Mouse (Mus musculus): Measurements from ENCODE around the gene Dph6. TPM values are rescaled to one million over a fixed set of nuclear protein-coding genes. Genes with fewer than 3 reads are reported as not detected.
A peak's percentile ranks its signal among the peaks of the same experiment; 100 is the strongest.
"Not testable (repeated sequence)": the region's sequence is repeated elsewhere in the genome, so short reads cannot be mapped to it uniquely, and the experiment has no call there.

Gene Dph6
- total and polyA plus RNA-seq, 2 experiments from 2014 or later, result 8.9 to 13.6 TPM

GRCm38 (mm10) chr2:114611576-114611975 is 43.2 kb downstream of the Dph6 start:
- Histone ChIP-seq H3K27ac (no peak overlapping the region), H3K27me3 (ENCODE audit: insufficient read depth, low read length) (no peaks in the 10 kb centered on the region), H3K4me2 (ENCODE audit: low read depth, low read length) (no peak overlapping the region), H3K4me1 (ENCODE audit: insufficient read depth, low read length) (no peaks in the 10 kb centered on the region), H3K36me3 (ENCODE audit: insufficient read depth, low read length) (no peaks in the 10 kb centered on the region), H3K4me3 (ENCODE audit: low read length) (no peak overlapping the region), H3K9ac (replicated peaks; ENCODE audit: low read length) (no peak overlapping the region), H3K9me3 (ENCODE audit: low read length) (no peaks in the 10 kb centered on the region)
- DNase-seq (ENCODE audit: low spot score) (peak; percentile 10), ATAC-seq (no peak)
- 44% methylated on average over 2 of the region's 2 CpGs for WGBS
- TF ChIP-seq CTCF (IDR thresholded peaks at IDR 0.05; ENCODE audit: low read depth), result no peak

GRCm38 (mm10) chr2:114610110-114610509 is 44.7 kb downstream of the Dph6 start:
- no peak overlapping the region for H3K4me2 ChIP-seq (ENCODE audit: low read depth, low read length)
- no peaks in the 10 kb centered on the region for H3K36me3 ChIP-seq (ENCODE audit: insufficient read depth, low read length)
- H3K27me3 ChIP-seq (ENCODE audit: insufficient read depth, low read length), result no peaks in the 10 kb centered on the region
- H3K9ac ChIP-seq (replicated peaks; ENCODE audit: low read length), result no peak overlapping the region
- no peak overlapping the region for H3K4me3 ChIP-seq (ENCODE audit: low read length)
- WGBS, result 27% methylated on average over 2 of the region's 2 CpGs
- DNase-seq (ENCODE audit: low spot score), result no peak
- no peaks in the 10 kb centered on the region for H3K4me1 ChIP-seq (ENCODE audit: insufficient read depth, low read length)
- no peak for ATAC-seq
- TF ChIP-seq CTCF (IDR thresholded peaks at IDR 0.05; ENCODE audit: low read depth), result no peak
- no peaks in the 10 kb centered on the region for H3K9me3 ChIP-seq (ENCODE audit: low read length)
- no peak overlapping the region for H3K27ac ChIP-seq

GRCm38 (mm10) chr2:114605202-114605601 is 49.6 kb downstream of the Dph6 start:
- H3K36me3 ChIP-seq (ENCODE audit: insufficient read depth, low read length); H3K4me2 ChIP-seq (ENCODE audit: low read depth, low read length); H3K9me3 ChIP-seq (ENCODE audit: low read length); DNase-seq (ENCODE audit: low spot score); H3K4me3 ChIP-seq (ENCODE audit: low read length); ATAC-seq; H3K27ac ChIP-seq; H3K9ac ChIP-seq (replicated peaks; ENCODE audit: low read length); H3K4me1 ChIP-seq (ENCODE audit: insufficient read depth, low read length); H3K27me3 ChIP-seq (ENCODE audit: insufficient read depth, low read length): not testable (repeated sequence)

GRCm38 (mm10) chr2:114601174-114601573 is 53.6 kb downstream of the Dph6 start:
- no peak overlapping the region for H3K27ac ChIP-seq
- TF ChIP-seq CTCF (IDR thresholded peaks at IDR 0.05; ENCODE audit: low read depth), result no peak
- 92% methylated on average over 3 of the region's 3 CpGs for WGBS
- no peaks in the 10 kb centered on the region for H3K27me3 ChIP-seq (ENCODE audit: insufficient read depth, low read length)
- ATAC-seq, result no peak
- H3K36me3 ChIP-seq (ENCODE audit: insufficient read depth, low read length), result no peaks in the 10 kb centered on the region
- no peak overlapping the region for H3K4me2 ChIP-seq (ENCODE audit: low read depth, low read length)
- H3K9me3 ChIP-seq (ENCODE audit: low read length), result no peaks in the 10 kb centered on the region
- H3K4me3 ChIP-seq (ENCODE audit: low read length), result no peak overlapping the region
- no peak overlapping the region for H3K9ac ChIP-seq (replicated peaks; ENCODE audit: low read length)
- H3K4me1 ChIP-seq (ENCODE audit: insufficient read depth, low read length), result no peaks in the 10 kb centered on the region
- DNase-seq (ENCODE audit: low spot score), result no peak

- DNase-seq (ENCODE audit: low spot score) (no peak), ATAC-seq (no peak)
- no peaks in the 10 kb centered on the region for H3K36me3 ChIP-seq (ENCODE audit: insufficient read depth, low read length)
- H3K27ac ChIP-seq, result no peak overlapping the region
- no peaks in the 10 kb centered on the region for H3K9me3 ChIP-seq (ENCODE audit: low read length)
- no peak overlapping the region for H3K4me2 ChIP-seq (ENCODE audit: low read depth, low read length)
- no peak overlapping the region for H3K4me3 ChIP-seq (ENCODE audit: low read length)
- no peak for TF ChIP-seq CTCF (IDR thresholded peaks at IDR 0.05; ENCODE audit: low read depth)
- H3K4me1 ChIP-seq (ENCODE audit: insufficient read depth, low read length), result no peaks in the 10 kb centered on the region
- 68% methylated on average over 2 of the region's 2 CpGs for WGBS
- H3K9ac ChIP-seq (replicated peaks; ENCODE audit: low read length), result no peak overlapping the region
- no peaks in the 10 kb centered on the region for H3K27me3 ChIP-seq (ENCODE audit: insufficient read depth, low read length)
These were observed 55.0 kb downstream of the Dph6 start for GRCm38 (mm10) chr2:114599793-114600192.

- WGBS, result 97% methylated on average over 5 of the region's 5 CpGs
- no peaks in the 10 kb centered on the region for H3K4me1 ChIP-seq (ENCODE audit: insufficient read depth, low read length)
- no peak overlapping the region for H3K4me3 ChIP-seq (ENCODE audit: low read length)
- H3K9me3 ChIP-seq (ENCODE audit: low read length), result no peaks in the 10 kb centered on the region
- H3K36me3 ChIP-seq (ENCODE audit: insufficient read depth, low read length), result no peaks in the 10 kb centered on the region
- H3K27me3 ChIP-seq (ENCODE audit: insufficient read depth, low read length), result no peaks in the 10 kb centered on the region
- TF ChIP-seq CTCF (IDR thresholded peaks at IDR 0.05; ENCODE audit: low read depth), result no peak
- H3K27ac ChIP-seq, result no peak overlapping the region
- DNase-seq (ENCODE audit: low spot score) (no peak), ATAC-seq (no peak)
- no peak overlapping the region for H3K9ac ChIP-seq (replicated peaks; ENCODE audit: low read length)
- no peak overlapping the region for H3K4me2 ChIP-seq (ENCODE audit: low read depth, low read length)
These were observed 61.4 kb downstream of the Dph6 start for GRCm38 (mm10) chr2:114593393-114593792.

- DNase-seq (ENCODE audit: low spot score), result peak; percentile 6
These were observed 74.0 kb downstream of the Dph6 start for GRCm38 (mm10) chr2:114580714-114581113.

More at GRCm38 (mm10) chr2:114580714-114581113, 74.0 kb downstream of the Dph6 start:
- Histone ChIP-seq H3K4me3 (ENCODE audit: low read length) (no peak overlapping the region), H3K4me1 (ENCODE audit: insufficient read depth, low read length) (no peaks in the 10 kb centered on the region), H3K36me3 (ENCODE audit: insufficient read depth, low read length) (no peaks in the 10 kb centered on the region), H3K9ac (replicated peaks; ENCODE audit: low read length) (no peak overlapping the region), H3K27me3 (ENCODE audit: insufficient read depth, low read length) (no peaks in the 10 kb centered on the region), H3K27ac (no peak overlapping the region), H3K9me3 (ENCODE audit: low read length) (no peaks in the 10 kb centered on the region), H3K4me2 (ENCODE audit: low read depth, low read length) (no peak overlapping the region)
- 86% methylated on average over 2 of the region's 2 CpGs for WGBS
- TF ChIP-seq CTCF (IDR thresholded peaks at IDR 0.05; ENCODE audit: low read depth), result no peak
- ATAC-seq, result no peak
